Mouse (Mus musculus) CD4-positive, CD25-positive, alpha-beta regulatory T cell, adult 2 months (primary cell): ENCODE data around the gene Cfap54.

Source experiments
- DNase-seq: peaks from one replicate; pipeline ENCODE4 v3.0.0-alpha.2; 2012; ENCODE audit warnings: low read depth, low spot score

Gene Cfap54

GRCm38 (mm10) chr10:92942848-92943645 lies 138.4 kb downstream of the Cfap54 start:
- DNase-seq = no peak

GRCm38 (mm10) chr10:92941616-92942015 lies 139.8 kb downstream of the Cfap54 start:
- DNase-seq = no peak

DNA sequence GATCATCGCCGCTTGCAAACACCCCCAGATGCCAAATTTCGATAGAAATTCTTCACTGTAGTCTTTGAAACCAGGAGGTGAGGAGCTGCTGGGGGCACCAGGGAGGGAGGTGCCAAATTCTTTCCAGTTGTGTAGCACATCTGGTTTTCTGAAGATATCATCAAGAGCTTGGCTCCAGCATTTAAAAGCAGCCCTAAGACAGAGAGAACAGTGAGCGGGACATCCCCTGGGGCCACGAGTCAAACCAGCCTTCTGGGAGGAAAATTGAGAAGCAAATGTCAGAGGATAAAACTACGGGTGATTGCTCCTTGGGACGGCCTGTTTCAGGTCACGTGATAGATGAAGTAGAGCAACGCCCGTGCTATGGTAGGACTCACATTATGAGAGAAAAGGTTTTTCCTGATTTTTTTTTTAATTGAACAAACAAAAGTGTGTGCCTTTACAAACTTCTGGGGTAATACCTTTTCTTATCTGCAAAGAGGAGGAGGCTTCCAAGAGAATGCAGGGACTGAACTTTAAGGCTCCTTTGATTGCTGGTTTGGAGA lies 143.6 kb downstream of the Cfap54 start:
- no peak for DNase-seq

- DNase-seq = no peak
Observed at GRCm38 (mm10) chr10:92937091-92937490, 144.3 kb downstream of the Cfap54 start.

- DNase-seq = no peak
Observed at GRCm38 (mm10) chr10:92934506-92934905, 146.9 kb downstream of the Cfap54 start.

DNA sequence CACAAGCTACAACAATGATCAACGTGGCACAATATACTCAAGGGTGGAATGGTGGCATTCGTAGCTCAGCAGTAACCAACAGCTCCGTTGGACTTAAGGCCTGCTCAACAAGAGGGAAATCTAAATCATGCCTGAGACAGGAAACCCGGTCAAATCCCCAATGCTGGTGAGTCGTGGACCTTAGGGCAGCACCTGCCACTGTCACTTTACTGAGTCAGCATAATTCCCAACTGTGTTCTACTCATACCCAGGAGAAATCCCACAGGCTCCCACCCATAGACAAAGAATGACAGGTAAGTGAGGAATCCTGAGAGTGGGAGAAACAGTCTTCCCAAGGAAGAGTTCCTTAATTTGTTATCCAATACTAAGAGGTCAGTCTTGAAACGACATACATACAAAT lies 147.8 kb downstream of the Cfap54 start:
- no peak for DNase-seq

- DNase-seq = no peak
Observed at GRCm38 (mm10) chr10:92932464-92932863, 149.0 kb downstream of the Cfap54 start.

GRCm38 (mm10) chr10:92930036-92930435 lies 151.4 kb downstream of the Cfap54 start:
- no peak for DNase-seq

DNA sequence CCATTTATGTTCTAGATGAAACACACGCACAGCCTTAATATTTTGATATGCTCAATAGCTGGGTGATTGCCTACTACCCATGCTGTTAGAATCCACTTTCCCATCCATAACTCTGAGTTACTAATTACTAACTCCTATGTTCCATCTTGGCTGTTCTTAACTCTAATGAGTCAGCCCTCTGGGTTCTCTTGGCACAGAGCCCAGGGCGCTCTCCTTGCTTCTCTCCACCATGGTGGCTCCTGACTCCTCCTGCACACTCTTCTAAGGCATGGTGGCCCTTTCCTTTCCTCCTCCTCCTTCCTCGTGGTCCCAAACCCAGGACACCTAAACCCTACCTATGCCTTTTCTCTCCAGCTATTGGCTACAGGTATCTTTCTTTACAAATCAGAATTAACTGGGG lies 153.2 kb downstream of the Cfap54 start:
- no peak for DNase-seq

DNA sequence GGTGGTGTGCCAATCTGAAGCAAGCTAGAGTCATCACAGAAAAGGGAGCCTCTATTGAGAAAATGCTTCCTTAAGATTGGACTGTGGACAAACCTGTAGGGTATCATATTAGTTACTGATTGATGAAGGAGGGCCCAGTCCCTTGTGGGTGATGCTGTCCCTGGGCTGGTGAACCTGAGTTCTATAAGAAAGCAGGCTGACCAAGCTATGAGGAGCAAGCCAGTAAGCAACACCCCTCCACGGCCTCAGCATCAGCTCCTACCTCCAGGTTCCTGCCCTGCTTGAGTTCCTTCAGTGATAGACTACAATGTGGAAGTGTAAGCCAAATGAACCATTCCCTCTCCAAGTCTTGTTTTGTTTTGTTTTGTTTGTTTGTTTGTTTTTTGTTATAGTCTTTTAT lies 162.9 kb downstream of the Cfap54 start:
- DNase-seq = no peak

- DNase-seq = no peak
Observed at GRCm38 (mm10) chr10:92907246-92907645, 174.2 kb downstream of the Cfap54 start.

GRCm38 (mm10) chr10:92888466-92888865 lies 193.0 kb downstream of the Cfap54 start:
- DNase-seq = no peak

DNA sequence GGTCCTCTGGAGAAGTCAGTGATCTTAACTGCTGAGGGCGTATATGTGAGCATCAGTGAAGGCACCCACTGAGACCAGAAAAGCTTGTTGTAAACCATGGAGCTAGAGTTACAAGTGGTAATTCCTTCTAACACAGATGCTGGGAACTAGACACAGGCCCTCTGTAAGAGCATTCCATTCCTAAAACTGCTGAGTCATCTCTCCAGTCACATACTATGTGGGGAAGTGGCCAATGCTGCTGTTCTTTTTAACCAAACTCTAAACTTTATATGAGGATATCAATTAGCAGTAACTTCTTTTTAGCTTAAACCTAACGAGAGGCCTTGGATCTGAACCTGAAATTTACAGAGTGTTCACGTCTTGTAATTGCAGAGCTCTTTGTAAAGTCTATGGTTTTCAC lies 203.4 kb downstream of the Cfap54 start:
- DNase-seq = no peak

DNA sequence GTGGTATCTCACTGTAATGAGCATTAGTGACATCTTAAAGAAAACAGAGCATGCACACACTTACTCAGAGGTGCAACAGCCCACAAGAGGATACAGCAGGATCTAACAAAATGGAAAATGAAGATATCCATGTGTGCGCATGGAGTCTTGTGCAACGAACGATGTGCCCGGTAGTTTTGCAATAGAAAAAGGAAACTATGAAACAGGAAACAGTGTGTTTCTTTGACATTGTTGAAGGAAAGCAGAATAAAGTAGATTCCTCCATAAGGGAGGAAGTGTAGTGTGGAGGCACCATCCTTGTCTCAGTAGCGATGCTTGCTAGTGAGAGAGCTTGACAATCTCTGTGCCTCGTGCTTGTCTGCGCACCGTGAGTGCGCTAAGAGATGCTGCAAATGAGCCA lies 240.4 kb downstream of the Cfap54 start:
- DNase-seq = no peak

- DNase-seq = no peak
Observed at GRCm38 (mm10) chr10:92837572-92837971, 243.8 kb downstream of the Cfap54 start.

- DNase-seq = no peak
Observed at GRCm38 (mm10) chr10:92837045-92837444, 244.4 kb downstream of the Cfap54 start.

- no peak for DNase-seq
Observed at GRCm38 (mm10) chr10:92821499-92821898, 259.9 kb downstream of the Cfap54 start.

DNA sequence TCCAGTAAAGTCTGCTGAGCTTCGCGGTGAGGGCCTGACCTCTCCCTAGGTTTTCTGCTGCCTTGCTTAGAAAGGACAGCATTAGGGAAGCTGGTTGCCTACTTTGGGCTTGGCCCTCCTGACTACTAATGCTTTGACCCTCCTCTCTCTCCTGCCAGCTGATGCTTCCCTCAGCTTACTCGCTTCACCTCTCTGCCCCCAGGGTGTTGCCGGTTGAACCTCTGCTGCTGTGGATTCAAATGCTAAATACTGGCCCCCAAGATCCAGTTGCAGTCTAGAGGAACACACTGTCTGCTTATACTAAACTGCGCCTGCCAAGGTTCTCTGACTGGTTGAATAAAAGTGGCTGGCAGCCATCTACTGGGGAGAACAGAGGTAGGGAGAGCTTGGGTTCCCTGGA lies 263.2 kb downstream of the Cfap54 start:
- no peak for DNase-seq

DNA sequence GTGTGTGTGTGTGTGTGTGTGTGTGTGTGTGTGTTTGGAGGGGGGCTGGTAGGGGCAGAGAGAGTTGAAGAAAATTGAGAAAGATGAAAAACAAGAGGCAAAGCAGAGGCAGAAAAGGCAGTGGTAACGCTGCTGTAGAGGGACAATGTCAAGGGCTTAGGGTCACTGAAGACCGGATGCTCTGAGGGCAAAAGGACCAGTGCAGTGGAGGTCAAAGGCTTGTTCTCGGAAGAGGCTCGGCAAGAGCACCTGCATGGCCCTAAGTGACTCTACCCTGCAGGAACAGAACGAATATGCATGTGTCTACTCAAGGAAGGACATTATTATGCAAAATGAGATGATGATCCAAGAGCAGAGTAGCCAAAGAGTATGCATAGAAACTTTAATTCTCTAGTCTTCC lies 264.5 kb downstream of the Cfap54 start:
- no peak for DNase-seq

DNA sequence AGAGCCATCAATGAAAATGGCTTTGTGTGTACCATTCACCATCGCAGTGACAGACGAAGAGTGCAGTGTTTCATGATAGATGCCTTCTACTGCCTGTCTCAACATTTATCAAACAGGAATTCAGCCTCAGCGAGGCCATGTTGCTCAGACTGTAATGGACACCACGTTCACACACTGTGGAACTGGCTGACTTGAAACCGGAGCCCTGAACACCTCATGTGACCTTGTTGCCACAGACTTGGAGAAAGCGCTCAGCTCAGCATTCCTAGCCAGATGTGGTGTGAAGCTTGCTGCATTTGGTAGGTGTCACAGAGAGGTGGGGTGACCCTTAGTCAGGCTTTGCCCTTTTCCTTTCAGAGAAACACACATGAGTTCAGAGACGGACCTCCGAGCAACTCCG lies 270.5 kb downstream of the Cfap54 start:
- DNase-seq = no peak

DNA sequence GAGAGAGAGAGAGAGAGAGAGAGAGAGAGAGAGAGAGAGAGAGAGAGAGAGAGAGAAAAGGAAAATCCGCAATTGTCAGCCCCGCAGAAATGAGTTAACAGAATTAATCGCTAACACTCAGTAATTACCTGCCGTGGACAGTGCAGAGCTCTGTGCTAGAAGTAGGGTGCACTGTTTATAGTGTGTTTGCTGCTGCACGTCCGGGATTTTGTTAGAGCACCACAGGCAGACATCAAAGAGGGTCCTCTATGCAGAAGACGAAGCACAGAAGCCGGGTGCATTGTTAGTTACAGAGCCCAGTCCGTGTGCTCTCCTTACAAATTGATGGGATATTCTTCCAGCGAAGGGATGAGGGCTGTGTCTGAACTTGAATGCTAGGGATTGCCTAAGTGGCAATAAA lies 289.5 kb downstream of the Cfap54 start:
- no peak for DNase-seq

GRCm38 (mm10) chr10:92791531-92791900 lies 289.9 kb downstream of the Cfap54 start:
- DNase-seq = no peak

GRCm38 (mm10) chr10:92790893-92791530 lies 290.4 kb downstream of the Cfap54 start:
- DNase-seq = peak; percentile 48
